Mouse (Mus musculus) kidney, adult 18-20 months (tissue): Measurements from ENCODE around the gene Hist1h2an.
"Not testable (repeated sequence)": the region's sequence is repeated elsewhere in the genome, so short reads cannot be mapped to it uniquely, and the experiment has no call there.

Source experiments
- DNase-seq: peaks from one replicate; pipeline ENCODE4 v3.0.0; 2021

Hist1h2an gene

DNA sequence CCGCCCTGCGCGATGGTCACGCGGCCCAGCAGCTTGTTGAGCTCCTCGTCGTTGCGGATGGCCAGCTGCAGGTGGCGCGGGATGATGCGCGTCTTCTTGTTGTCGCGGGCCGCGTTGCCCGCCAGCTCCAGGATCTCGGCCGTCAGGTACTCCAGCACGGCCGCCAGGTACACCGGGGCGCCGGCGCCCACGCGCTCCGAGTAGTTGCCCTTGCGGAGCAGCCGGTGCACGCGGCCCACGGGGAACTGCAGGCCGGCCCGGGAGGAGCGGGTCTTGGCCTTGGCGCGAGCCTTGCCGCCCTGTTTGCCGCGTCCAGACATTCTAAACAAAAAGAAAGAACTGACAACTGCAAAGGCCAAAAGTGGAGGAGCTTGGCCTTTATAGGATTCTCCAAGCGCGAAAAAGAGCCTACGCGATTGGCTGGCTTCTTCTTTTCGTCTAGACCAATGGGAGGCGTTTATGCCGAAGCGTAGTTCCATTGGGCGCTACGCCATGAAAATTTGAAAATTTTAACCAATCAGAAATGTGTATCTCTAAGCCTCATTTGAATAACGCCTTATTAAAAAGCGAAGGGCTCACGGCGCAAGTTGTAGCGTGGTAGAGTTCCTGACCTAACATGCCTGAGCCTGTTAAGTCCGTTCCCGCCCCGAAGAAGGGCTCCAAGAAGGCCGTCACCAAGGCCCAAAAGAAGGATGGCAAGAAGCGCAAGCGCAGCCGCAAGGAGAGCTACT is at the start of gene Hist1h2an, which contains the start of gene Hist1h2bp:
Hist1h2an (minus strand) TSS at position 320 of the 731 bp plus-strand sequence.
Hist1h2bp (plus strand) TSS at position 563 of the 731 bp plus-strand sequence.
- DNase-seq, result peak; percentile 70

DNA sequence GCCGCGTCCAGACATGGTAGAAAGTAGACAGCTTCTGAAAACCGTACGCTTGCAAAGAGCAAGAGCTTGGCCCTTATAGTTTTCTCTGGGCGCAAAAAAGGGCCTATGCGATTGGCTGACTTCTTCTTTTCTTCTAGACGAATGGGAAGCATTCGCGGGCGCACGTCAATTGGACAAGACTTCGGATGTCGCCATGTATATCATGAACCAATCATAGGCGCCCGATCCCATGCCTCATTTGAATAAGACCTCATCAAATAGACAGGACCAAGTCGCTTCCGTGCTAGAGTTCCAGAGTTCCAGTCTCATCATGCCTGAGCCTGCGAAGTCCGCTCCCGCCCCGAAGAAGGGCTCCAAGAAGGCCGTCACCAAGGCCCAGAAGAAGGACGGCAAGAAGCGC is 46.4 kb upstream of the Hist1h2an start, which contains the start of the genes Hist1h2ap and Hist1h2br:
Hist1h2ap (minus strand) TSS at position 47 of the 400 bp plus-strand sequence.
Hist1h2br (plus strand) TSS at position 283 of the 400 bp plus-strand sequence.
- not testable (repeated sequence) for DNase-seq

DNA sequence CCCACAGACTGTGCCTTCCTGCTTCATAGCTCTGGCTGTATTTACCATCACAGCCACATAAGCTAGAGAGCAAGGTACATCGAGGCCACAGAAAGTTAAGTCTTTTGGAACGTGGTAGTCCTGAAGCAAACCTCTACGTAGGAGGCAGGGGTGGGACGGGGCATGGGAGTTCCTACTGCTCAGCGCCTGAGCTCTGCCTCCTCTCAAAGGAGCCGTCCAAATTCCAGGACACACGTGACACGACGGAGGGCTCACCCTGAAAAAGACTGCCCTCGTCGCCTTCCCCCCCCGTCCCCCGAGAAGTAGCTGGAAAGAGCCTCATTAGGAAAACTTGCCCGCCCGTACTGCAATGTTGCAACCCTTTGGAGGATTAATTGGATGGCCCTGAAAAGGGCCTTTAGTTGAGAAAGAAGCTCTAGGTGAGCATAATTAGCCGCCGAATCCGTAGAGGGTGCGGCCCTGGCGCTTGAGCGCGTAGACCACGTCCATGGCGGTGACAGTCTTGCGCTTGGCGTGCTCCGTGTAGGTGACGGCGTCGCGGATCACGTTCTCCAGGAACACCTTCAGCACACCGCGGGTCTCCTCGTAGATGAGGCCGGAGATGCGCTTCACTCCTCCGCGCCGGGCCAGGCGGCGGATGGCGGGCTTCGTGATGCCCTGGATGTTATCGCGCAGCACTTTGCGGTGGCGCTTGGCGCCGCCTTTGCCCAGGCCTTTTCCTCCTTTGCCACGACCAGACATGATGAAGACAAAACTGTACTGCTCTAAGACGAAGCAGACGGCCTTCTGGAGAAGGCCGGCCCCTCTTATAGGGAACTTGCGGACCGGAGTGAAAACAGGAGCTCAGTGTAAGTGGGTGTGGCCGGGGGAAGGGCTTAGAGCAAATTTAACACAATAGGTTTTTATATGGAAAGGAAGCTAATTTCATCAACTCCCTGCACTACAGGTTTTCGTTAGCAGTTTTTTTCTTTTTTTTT is 44.7 kb upstream of the Hist1h2an start, which contains the start of gene Hist1h4n:
Hist1h4n (minus strand) TSS at position 779 of the 977 bp plus-strand sequence.
- DNase-seq, result peak; percentile 13

DNA sequence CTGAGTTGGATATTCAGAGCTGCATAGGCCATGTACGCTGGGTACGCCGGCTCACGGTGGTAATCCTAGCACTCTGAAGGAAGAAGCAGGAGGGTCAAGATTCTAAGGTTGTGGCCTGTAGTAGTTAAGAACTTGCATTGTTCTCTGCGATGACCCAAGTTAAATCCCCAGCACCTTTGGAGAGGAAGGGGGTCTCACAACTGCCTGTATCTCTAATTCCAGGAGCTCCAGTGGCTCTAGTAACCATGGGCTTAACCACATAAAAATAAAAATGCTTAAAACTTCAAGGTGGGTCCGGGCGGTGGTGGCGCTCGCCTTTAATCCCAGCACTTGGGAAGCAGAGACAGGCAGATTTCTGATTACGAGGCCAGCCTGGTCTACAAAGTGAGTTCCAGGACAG is 43.3 kb upstream of the Hist1h2an start:
- no peak for DNase-seq

DNA sequence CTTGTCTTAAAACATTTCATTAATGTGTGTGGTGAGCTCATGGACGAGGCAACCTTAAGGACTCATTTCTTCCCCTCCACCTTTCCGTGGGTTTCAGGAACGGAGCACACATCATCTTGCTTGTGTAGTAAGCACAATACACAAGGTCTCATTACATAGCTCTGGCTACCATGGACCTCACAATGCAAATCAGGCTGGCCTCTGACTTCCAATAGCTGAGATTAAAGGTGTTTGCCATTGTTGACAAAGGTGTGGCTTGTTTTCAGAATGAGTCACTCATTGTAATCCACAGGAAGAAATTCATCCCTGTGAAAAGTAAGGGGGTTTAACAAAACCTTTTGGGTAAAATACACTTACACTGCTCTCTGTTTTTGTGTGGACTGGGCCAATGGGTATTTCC is 41.5 kb upstream of the Hist1h2an start:
- no peak for DNase-seq

DNA sequence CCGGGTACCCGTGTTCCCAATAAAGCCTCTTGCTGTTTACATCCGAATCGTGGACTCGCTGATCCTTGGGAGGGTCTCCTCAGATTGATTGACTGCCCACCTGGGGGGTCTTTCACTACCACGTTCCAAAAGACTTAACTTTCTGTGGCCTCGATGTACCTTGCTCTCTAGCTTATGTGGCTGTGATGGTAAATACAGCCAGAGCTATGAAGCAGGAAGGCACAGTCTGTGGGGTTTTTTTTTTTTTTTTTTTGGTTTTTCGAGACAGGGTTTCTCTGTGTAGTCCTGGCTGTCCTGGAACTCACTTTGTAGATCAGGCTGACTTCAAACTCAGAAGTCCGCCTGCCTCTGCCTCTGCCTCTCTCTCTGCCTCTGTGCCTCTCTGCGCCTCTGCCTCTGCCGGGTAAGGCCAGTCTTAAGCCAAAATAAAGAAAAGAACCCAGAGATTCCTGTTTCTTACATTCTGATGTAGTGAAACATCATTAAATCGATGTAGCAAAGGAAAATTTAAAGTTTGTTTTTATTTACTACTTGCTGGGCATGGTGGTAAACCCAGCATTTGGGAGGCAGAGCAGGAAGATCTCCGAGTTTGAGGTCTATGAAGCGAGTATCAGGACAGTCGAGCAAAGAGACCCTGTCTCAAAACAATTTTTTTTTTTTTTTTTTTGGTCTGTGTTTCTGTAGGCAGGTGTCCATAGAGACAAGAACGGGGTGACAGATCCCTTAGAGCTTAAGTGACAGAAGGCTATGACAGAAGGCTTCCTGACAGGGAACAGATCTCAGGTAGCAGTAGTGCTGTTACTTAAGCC is 33.3 kb upstream of the Hist1h2an start:
- not testable (repeated sequence) for DNase-seq

DNA sequence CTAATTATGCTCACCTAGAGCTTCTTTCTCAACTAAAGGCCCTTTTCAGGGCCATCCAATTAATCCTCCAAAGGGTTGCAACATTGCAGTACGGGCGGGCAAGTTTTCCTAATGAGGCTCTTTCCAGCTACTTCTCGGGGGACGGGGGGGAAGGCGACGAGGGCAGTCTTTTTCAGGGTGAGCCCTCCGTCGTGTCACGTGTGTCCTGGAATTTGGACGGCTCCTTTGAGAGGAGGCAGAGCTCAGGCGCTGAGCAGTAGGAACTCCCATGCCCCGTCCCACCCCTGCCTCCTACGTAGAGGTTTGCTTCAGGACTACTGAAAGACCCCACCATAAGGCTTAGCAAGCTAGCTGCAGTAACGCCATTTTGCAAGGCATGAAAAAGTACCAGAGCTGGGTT is 25.1 kb upstream of the Hist1h2an start:
- DNase-seq, result not testable (repeated sequence)

DNA sequence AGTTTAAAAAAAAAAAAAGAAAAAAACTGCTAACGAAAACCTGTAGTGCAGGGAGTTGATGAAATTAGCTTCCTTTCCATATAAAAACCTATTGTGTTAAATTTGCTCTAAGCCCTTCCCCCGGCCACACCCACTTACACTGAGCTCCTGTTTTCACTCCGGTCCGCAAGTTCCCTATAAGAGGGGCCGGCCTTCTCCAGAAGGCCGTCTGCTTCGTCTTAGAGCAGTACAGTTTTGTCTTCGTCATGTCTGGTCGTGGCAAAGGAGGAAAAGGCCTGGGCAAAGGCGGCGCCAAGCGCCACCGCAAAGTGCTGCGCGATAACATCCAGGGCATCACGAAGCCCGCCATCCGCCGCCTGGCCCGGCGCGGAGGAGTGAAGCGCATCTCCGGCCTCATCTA is 24.5 kb upstream of the Hist1h2an start, which contains the start of gene Hist1h4m:
Hist1h4m (plus strand) TSS at position 208 of the 400 bp plus-strand sequence.
- DNase-seq, result peak; percentile 18

DNA sequence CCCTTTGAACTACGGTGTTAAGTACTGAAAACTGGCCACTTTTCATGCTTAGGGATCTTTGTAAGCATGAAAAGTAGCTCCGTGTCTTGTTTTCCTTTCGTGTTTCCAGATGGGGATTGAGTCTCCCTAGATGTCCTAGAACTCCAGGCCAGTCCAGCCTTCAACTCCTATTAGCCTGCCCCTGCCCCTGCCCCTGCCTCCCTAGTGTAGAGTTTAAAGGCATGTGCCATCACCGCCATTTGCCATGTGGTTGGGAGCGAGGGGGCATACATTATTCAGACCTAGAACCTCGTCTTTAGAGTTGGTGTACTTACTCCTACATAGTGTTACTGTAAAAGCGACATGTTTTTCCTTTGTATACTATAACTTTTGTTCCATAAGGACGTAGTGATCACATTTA is 24.1 kb upstream of the Hist1h2an start:
- DNase-seq, result not testable (repeated sequence)

DNA sequence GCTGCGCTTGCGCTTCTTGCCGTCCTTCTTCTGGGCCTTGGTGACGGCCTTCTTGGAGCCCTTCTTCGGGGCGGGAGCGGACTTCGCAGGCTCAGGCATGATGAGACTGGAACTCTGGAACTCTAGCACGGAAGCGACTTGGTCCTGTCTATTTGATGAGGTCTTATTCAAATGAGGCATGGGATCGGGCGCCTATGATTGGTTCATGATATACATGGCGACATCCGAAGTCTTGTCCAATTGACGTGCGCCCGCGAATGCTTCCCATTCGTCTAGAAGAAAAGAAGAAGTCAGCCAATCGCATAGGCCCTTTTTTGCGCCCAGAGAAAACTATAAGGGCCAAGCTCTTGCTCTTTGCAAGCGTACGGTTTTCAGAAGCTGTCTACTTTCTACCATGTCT is 23.1 kb upstream of the Hist1h2an start, which contains the start of the genes Hist1h2bq and Hist1h2ao:
Hist1h2bq (minus strand) TSS at position 125 of the 400 bp plus-strand sequence.
Hist1h2ao (plus strand) TSS at position 393 of the 400 bp plus-strand sequence.
- not testable (repeated sequence) for DNase-seq

DNA sequence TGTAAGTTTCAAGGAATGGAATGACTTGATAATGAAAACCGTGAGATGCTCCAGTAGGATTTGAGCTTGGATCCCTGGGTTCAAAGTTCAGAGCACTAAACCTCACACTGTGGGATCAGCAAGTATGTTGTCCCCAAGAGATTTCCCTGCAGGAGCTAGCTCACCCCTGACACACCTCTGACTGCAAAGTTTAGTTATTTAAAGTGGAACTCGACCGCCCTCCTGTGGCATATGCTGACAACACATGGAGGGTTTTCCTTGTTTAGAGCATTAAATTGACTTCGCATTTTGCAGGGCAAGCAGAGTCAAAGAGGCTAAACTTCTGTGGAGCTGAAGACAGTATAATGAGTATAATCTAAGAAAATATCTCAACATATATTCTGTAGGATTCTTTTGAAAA is 16.0 kb upstream of the Hist1h2an start:
- not testable (repeated sequence) for DNase-seq

DNA sequence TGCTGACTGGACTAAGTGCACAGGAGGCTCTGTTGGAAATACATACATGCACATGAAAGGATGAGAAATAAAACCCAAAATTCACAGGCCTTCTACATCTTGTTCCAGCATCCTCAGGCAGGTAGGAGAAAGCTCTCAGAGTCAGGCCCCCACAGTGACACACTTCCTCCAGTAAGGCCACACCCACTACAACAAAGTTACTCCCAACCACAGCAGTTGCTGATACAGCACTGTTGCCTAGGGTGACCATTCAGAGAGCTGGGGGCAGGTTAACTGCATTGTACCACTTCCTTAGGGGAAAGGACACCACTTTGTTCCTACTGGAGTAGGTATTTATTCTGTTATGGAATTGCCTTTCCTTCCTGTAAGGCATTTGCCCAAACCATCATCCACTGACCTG is 10.1 kb upstream of the Hist1h2an start:
- not testable (repeated sequence) for DNase-seq

DNA sequence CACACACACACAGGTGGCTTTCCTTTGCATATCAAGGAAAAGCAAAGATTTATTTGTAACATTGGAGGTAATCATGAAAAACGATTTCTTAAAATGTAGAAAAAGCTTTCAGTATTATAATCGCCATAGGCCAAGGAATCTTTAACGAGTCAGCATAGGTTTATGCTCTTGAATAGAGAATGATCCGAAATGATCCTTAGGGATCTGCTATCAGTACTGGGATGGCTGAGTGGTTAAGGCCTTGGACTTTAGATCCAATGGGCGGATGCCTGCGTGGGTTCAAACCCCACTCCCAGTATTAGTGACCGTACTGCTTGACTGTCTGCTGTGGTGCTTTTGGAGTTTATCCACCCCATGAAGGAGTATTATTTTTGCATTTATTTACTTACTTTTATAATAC is 8.6 kb upstream of the Hist1h2an start:
- DNase-seq, result no peak

DNA sequence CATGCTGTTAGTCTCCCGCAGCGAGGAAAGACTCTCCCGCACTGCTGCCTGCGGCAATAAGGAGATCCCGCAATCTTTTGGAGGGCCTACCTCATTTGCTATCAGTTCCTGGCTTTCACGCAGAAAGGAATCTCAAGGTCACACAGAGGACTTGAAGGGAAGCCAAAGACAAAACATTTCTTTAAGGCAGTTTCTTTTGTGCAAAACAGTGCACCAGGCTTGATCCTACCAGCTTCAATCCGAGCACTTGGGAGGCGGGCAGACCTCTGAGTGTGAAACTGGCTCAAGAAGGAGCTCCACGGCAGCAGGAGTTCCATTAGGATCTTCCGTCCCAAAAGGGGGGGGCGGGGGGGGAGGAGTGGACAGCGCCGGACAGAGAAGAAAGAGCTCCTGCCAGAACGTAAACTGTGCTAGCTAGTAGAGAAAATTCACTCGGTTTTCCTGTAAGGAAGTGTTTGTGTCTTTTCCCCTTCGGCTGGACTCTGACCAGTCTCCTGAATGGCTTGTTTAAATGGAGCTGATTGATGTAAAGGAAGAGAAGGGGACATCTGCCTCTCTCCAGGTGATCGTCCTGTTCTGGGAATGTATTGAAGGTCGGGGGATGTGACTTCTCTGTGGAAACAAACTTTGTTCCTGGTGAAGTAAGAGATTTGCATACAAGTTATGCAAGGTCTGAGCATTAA is 3.7 kb upstream of the Hist1h2an start:
- no peak for DNase-seq

DNA sequence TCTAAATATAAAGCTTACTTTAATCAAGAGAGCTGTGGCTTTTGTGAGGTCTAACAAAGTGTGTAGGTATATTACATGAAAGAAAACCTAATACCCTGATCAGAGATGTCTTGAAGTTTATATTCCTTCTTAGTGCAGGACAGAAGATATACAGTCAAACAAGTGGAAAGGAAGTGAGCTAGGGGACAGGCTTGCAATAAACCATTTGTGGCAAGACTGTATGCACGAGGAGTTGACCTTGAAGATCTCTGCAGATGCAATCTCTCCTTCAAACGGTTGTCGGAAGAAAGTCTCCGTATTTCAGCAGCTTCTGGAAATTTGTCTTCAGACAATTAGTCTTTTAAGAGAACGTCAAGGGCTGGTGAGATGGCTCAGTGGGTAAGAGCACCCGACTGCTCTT is 2.9 kb upstream of the Hist1h2an start:
- DNase-seq, result no peak

DNA sequence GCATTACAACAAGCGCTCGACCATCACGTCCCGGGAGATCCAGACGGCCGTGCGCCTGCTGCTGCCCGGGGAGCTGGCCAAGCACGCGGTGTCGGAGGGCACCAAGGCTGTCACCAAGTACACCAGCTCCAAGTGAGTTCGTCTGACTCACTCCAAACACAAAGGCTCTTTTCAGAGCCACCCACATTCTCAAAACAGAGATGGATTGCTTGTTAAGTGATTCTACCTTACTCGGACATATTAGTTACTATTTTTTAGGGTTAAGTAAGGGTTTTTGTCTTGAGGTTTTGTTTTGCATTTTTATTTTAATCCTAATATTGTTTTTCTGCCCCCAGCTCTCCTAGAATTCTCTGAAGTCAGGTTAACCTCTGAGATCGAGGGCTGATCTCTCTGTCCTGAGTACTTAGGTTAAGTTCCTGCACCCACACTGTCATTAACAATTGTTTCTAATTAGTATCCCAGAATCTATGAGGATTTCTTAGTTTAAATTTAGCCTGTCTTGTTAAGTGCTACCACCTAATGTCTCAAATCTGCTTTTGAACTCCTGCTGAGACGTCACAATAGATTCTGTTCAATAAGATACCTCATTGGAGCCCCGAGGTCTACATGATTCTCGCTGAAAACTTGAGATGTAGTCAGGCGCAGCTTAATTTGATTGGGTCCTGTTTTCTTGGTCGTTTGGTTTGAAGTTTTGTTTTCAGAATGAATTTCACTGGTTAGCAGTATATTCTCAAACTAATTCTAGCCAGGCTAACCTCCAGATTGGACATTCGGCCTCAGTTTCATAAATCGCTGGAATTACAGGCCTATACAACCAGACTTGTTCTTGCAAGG is 959 bp upstream of the Hist1h2an start:
- no peak for DNase-seq

DNA sequence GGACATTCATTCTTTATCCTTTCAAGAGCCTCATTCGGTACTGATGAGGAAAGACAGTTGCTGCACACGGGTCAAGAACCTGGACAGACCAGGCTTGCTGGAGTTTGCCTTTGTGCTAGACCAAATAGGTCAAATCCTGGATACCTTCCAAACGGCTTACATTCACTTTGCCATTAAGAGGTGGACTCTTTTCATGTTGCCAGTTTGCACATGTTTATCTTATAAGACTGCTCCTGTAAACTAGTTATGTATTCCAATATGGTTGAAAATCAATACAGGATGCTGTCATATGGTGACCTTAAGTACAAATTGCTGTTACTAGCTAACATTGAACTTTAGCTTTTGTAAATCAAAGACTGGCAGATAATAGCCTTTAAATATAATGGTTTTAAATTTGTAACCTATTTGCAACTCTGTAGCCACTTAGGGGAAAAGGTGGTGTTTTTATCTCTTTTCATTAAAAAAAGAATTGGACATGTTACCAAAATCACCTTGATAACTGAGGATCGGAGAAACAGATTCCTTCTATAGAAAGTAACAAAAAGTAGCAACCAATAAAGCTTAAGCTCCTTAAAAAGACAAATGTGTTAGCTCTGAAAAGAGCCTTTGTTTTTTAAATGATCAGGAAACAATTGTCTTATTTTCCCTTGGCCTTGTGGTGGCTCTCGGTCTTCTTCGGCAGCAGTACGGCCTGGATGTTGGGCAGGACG is 674 bp downstream of the Hist1h2an start:
- no peak for DNase-seq

DNA sequence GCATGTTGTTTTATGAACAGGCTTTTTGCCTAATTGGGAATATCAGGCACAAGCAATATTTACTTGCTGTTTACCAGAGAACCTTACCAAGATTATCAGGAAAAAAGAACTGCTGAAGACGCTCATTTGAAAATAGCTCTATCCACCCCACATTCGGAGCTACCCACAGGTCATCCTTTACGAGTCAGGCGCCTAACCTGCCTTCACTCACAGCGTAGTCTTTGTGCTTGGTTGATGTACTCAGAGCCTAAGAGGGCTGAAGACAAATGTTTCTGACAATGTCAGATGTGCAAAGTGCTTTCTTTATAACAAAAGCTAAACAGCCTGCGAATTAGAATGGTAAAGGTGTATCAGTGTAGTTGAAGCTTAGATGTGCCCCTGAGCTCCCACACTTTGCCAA is 2.7 kb downstream of the Hist1h2an start:
- DNase-seq, result no peak

DNA sequence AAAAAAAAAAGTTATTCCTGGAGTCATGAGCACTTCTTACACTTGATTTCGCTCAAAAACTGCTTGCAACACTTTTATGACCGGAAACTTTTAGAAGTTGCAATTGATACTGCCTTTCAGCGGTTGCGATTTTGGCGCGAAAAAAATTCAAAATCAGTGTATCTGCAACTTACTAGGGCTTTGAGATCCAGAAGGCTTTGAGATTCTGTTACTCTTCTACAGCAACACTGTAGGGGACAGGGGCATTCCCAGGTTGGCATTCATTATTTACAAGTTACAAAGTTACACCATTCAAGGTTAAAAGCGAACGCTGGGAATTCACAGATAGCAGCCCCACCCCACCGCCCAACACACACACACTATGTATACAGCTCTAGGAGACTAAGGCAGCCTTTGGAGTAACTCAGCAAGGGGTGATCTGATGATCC is 3.3 kb downstream of the Hist1h2an start:
- DNase-seq, result peak; percentile 5

DNA sequence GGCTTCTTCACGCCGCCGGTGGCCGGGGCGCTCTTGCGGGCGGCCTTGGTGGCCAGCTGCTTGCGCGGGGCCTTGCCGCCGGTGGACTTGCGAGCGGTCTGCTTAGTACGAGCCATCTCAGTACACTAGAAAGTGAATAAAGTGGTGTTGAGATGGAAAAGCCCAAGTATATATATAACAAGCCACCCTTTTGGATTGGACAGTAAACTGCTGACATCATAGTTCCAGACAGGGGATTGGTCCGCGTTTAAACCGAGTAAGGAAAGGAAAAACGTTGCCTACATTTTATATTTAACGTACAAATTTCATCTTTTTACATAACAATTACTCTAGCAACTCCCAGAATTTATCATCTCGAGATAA is 3.8 kb downstream of the Hist1h2an start, which contains the start of gene Hist1h3i:
Hist1h3i (minus strand) TSS at position 116 of the 363 bp plus-strand sequence.
- DNase-seq, result peak; percentile 30
